Mouse (Mus musculus) intestine, embryonic 14.5 days (tissue): Measurements from ENCODE around the gene Opcml. TPM values are rescaled to one million over a fixed set of nuclear protein-coding genes. Genes with fewer than 3 reads are reported as not detected.

Source experiments
- ATAC-seq: fragments of 200-750 bp; cut with Nextera tagmentation; replicated peaks from 2 replicates; pipeline ENCODE4 v1.8.0; 2017; ENCODE audit warnings: low read depth, moderate number of reproducible peaks, moderate TSS enrichment, moderate library complexity; ENCODE audit not compliant: low FRiP score, low TSS enrichment
- DNase-seq: peaks from one replicate; pipeline ENCODE4 v3.0.0-alpha.2; 2018; ENCODE audit warnings: low spot score
- H3K27ac ChIP-seq: fragments of 300-500 bp; sonication (generic); 2 replicates; pipeline ENCODE4 v1.5.1; 2014; ENCODE audit warnings: low read depth, mild to moderate bottlenecking, control low read depth
- H3K27me3 ChIP-seq: fragments of 300-500 bp; sonication (generic); replicated peaks from 2 replicates; pipeline ENCODE4 v1.6.1; 2014; ENCODE audit warnings: low read length, control low read depth; ENCODE audit not compliant: control insufficient read depth, insufficient read depth
- H3K36me3 ChIP-seq: fragments of 300-500 bp; sonication (generic); 2 replicates; pipeline ENCODE4 v1.6.1; 2014; ENCODE audit warnings: low read length, control low read depth; ENCODE audit not compliant: control insufficient read depth, insufficient read depth
- H3K4me1 ChIP-seq: fragments of 300-500 bp; sonication (generic); replicated peaks from 2 replicates; pipeline ENCODE4 v1.6.1; 2014; ENCODE audit warnings: low read length, control low read depth, mixed read lengths; ENCODE audit not compliant: control insufficient read depth, insufficient read depth
- H3K4me2 ChIP-seq: fragments of 300-500 bp; sonication (generic); 2 replicates; pipeline ENCODE4 v1.6.1; 2014; ENCODE audit warnings: low read length
- H3K4me3 ChIP-seq: fragments of 300-500 bp; sonication (generic); 2 replicates; pipeline ENCODE4 v1.5.1; 2014; ENCODE audit warnings: low read depth, low read length, control low read depth, mixed read lengths
- H3K9ac ChIP-seq: fragments of 300-500 bp; sonication (generic); 2 replicates; pipeline ENCODE4 v1.6.1; 2014; ENCODE audit warnings: mild to moderate bottlenecking, low read length
- H3K9me3 ChIP-seq: fragments of 300-500 bp; sonication (generic); 2 replicates; pipeline ENCODE4 v1.6.1; 2016; ENCODE audit warnings: low read length, control low read depth; ENCODE audit not compliant: control insufficient read depth
- WGBS: fragments of 180-500 bp; shearing (Covaris S2); extraction: QIAGEN DNeasy Blood & Tissue Kit; methylation state at CpG from one replicate; pipeline ENCODE4 v1.1.7; 2014; 5-methylcytosine and 5-hydroxymethylcytosine counted together
- polyA plus RNA-seq: library from polyadenylated mRNA; unstranded; fragments of >200 nt; fragmentation: Nextera tagmentation; extraction: Ambion mirVana; gene quantifications from 2 replicates; pipeline ENCODE4 v1.2.1, GENCODE M21; 2014

Gene Opcml
- polyA plus RNA-seq, 1 experiment from 2014 or later, result 4.1 TPM

DNA sequence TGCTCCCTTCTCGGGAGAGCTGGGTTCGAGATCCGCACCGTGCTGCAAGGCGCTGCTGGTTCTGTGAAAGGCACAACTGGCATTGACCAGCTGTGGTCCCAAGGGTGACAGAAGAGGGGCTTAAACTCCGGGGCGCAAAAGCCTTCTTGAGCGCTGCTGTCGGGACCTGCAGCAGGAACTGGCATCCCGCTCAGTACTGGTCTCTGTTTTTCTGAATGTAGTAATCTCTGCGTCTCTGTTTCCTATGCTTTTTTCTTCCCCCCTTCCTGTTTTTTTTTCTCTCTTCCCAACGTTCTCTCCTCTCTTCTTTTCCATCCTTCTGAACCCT, 1.0 kb downstream of the Opcml start:
- Histone ChIP-seq H3K27me3 (peaks cover 28% of the 10 kb centered on the region), H3K4me3 (peak overlapping the region; percentile 20), H3K36me3 (no peaks in the 10 kb centered on the region), H3K4me2 (peak overlapping the region; percentile 55), H3K27ac (no peak overlapping the region), H3K9me3 (no peaks in the 10 kb centered on the region), H3K9ac (no peak overlapping the region), H3K4me1 (no peaks in the 10 kb centered on the region)
- DNase-seq, result no peak
- no peak for ATAC-seq
- 3% methylated on average over 11 of the region's 12 CpGs for WGBS

- no peaks in the 10 kb centered on the region for H3K36me3 ChIP-seq
Observed at GRCm38 (mm10) chr9:27792226-27792625, 1.7 kb downstream of the Opcml start.

GRCm38 (mm10) chr9:27792994-27793393, 2.4 kb downstream of the Opcml start:
- Histone ChIP-seq H3K27me3 (peaks cover 28% of the 10 kb centered on the region), H3K36me3 (no peaks in the 10 kb centered on the region), H3K4me1 (no peaks in the 10 kb centered on the region), H3K27ac (no peak overlapping the region), H3K9ac (no peak overlapping the region), H3K9me3 (no peaks in the 10 kb centered on the region), H3K4me2 (no peak overlapping the region), H3K4me3 (no peak overlapping the region)
- ATAC-seq (no peak), DNase-seq (no peak)
- WGBS, result 65% methylated on average over 3 of the region's 3 CpGs

More at GRCm38 (mm10) chr9:27792226-27792625, 1.7 kb downstream of the Opcml start:
- Histone ChIP-seq H3K9ac (no peak overlapping the region), H3K4me1 (no peaks in the 10 kb centered on the region), H3K4me3 (no peak overlapping the region), H3K27me3 (peaks cover 28% of the 10 kb centered on the region), H3K27ac (no peak overlapping the region), H3K9me3 (no peaks in the 10 kb centered on the region), H3K4me2 (no peak overlapping the region)
- DNase-seq (no peak), ATAC-seq (no peak)
- WGBS, result 33% methylated on average over 2 of the region's 2 CpGs

DNA sequence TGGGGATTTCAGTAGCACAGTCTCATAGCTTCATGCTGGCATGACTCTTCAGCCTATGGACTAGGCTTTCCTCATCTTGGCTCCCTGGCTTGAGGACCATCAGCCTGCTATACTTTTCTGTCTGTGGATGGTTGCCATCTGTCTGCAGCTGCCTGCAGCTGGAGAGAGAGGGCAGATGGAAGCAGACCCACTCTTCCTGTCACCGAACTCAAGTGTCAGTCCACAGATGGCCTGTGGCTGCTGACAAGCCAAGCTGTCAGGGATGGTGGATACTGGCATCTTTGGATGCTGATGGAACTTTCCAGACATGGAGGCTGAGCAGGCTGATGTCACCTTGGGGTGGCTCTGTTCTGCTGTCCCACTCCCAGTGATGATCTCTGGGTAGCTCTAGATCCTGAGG, 6.0 kb downstream of the Opcml start:
- no peak overlapping the region for H3K9ac ChIP-seq
- H3K4me1 ChIP-seq, result no peaks in the 10 kb centered on the region
- H3K4me3 ChIP-seq, result no peak overlapping the region
- DNase-seq (no peak), ATAC-seq (no peak)
- H3K27ac ChIP-seq, result no peak overlapping the region
- no peak overlapping the region for H3K4me2 ChIP-seq
- WGBS, result 75% methylated on average over 1 of the region's 1 CpGs
- no peaks in the 10 kb centered on the region for H3K9me3 ChIP-seq
- H3K36me3 ChIP-seq, result no peaks in the 10 kb centered on the region
- peaks cover 19% of the 10 kb centered on the region for H3K27me3 ChIP-seq

- Histone ChIP-seq H3K4me2 (no peak overlapping the region), H3K4me3 (no peak overlapping the region), H3K9me3 (no peaks in the 10 kb centered on the region), H3K27ac (no peak overlapping the region), H3K36me3 (no peaks in the 10 kb centered on the region), H3K9ac (no peak overlapping the region), H3K4me1 (no peaks in the 10 kb centered on the region), H3K27me3 (no peaks in the 10 kb centered on the region)
- 77% methylated on average over 2 of the region's 2 CpGs for WGBS
- DNase-seq (no peak), ATAC-seq (no peak)
Observed at GRCm38 (mm10) chr9:27800992-27801391, 10.4 kb downstream of the Opcml start.

DNA sequence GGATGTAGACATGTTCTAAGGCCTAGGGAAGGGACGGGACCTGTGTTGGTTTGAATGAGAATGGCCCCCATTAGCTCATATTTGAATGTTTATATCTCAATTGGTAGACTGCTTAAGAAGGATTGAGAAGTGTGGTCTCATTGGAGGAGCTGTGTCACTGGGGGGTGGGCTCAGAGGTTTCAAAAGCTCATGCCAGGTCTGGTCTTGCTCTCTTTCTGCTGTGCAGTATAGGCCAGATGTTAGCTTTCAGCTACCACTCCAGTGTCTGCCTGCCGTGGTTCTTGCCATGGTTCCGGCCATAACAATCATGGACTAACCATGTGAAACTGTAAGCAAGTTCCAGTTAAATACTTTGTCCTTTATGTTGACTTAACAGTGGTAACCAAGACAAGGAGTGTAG, 11.2 kb downstream of the Opcml start:
- Histone ChIP-seq H3K4me2 (no peak overlapping the region), H3K4me1 (no peaks in the 10 kb centered on the region), H3K27me3 (no peaks in the 10 kb centered on the region), H3K4me3 (no peak overlapping the region), H3K9ac (no peak overlapping the region), H3K36me3 (no peaks in the 10 kb centered on the region), H3K27ac (no peak overlapping the region), H3K9me3 (no peaks in the 10 kb centered on the region)
- DNase-seq, result no peak
- 85% methylated on average over 3 of the region's 3 CpGs for WGBS
- no peak for ATAC-seq

- H3K27me3 ChIP-seq, result no peaks in the 10 kb centered on the region
- no peak overlapping the region for H3K9ac ChIP-seq
- H3K36me3 ChIP-seq, result no peaks in the 10 kb centered on the region
- H3K4me3 ChIP-seq, result no peak overlapping the region
- no peak for DNase-seq
- ATAC-seq, result no peak
- H3K27ac ChIP-seq, result no peak overlapping the region
- no peak overlapping the region for H3K4me2 ChIP-seq
- H3K4me1 ChIP-seq, result no peaks in the 10 kb centered on the region
- H3K9me3 ChIP-seq, result no peaks in the 10 kb centered on the region
Observed at GRCm38 (mm10) chr9:27802379-27802778, 11.8 kb downstream of the Opcml start.

DNA sequence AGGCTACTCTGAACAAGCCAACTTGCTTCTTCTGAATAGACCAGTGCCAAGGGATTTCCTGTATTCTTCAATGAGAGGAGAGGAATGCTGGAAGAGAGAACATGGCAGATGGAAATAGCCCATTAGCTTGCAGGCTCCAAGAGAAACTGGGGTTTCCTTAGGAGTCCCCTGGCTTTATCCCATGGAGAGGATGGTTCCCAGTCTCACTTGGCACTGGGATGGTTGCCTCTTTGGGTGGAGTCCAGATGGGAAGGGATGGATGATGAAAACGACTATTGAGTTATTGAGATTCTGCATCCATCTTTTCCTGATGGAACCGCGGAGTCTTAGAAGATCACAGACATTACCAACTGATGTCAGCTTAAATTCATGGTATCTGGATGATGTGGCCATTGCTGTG, 13.9 kb downstream of the Opcml start:
- Histone ChIP-seq H3K9me3 (no peaks in the 10 kb centered on the region), H3K4me1 (no peaks in the 10 kb centered on the region), H3K4me3 (no peak overlapping the region), H3K27me3 (no peaks in the 10 kb centered on the region), H3K27ac (no peak overlapping the region), H3K4me2 (no peak overlapping the region), H3K9ac (no peak overlapping the region), H3K36me3 (no peaks in the 10 kb centered on the region)
- no peak for ATAC-seq
- 90% methylated on average over 3 of the region's 3 CpGs for WGBS
- no peak for DNase-seq

- ATAC-seq, result no peak
- Histone ChIP-seq H3K4me3 (no peak overlapping the region), H3K9ac (no peak overlapping the region)
Observed at GRCm38 (mm10) chr9:27809741-27810140, 19.2 kb downstream of the Opcml start.

More at GRCm38 (mm10) chr9:27809741-27810140, 19.2 kb downstream of the Opcml start:
- no peak for DNase-seq
- H3K36me3 ChIP-seq, result no peaks in the 10 kb centered on the region
- peaks cover 4% of the 10 kb centered on the region; the same call in 1 of the 2 replicates for H3K4me1 ChIP-seq
- no peak overlapping the region for H3K4me2 ChIP-seq
- H3K27me3 ChIP-seq, result no peaks in the 10 kb centered on the region
- 87% methylated on average over 8 of the region's 8 CpGs for WGBS
- no peak overlapping the region for H3K27ac ChIP-seq
- H3K9me3 ChIP-seq, result no peaks in the 10 kb centered on the region
